Comparison of ENCODE assay signal across 11 mouse cellular contexts in genomic region chr3:100703847-100704644, GRCm38 (mm10). TPM values are rescaled to one million over a fixed set of nuclear protein-coding genes. Genes with fewer than 3 reads are reported as not detected.
DNase-seq lines count a peak whose midpoint lies in the region; ATAC-seq lines count a peak whose summit lies in the region.
"Had no signal": no experiment of that assay in that cellular context is flagged by ENCODE, and none has a peak within 500 bp of the region (broad histone marks: within the 10 kb centered on the region; RNA-seq: fewer than 3 reads in every experiment).

No protein-coding gene starts in this region.

- 74% methylated on average over 22 of the region's 22 CpGs for WGBS in heart, embryonic 13.5 days
- WGBS in heart, embryonic 11.5 days (ENCODE audit: insufficient replicate concordance) = 70% methylated on average over 22 of the region's 22 CpGs

- no peaks in the 10 kb centered on the region for H3K27me3 ChIP-seq in heart, embryonic 13.5 days (replicated peaks)
- no peaks in the 10 kb centered on the region for H3K27me3 ChIP-seq in heart, embryonic 11.5 days (ENCODE audit: control insufficient read depth, insufficient read depth, low read length)
- H3K27me3 ChIP-seq: limb, embryonic 13.5 days had no signal

- H3K4me3 ChIP-seq in heart, embryonic 13.5 days = no peak overlapping the region
- H3K4me3 ChIP-seq in heart, embryonic 11.5 days (ENCODE audit: low read depth, low read length) = no peak overlapping the region
- H3K4me3 ChIP-seq: embryonic facial prominence, embryonic 10.5 days; limb, embryonic 13.5 days had no signal

- peak overlapping the region; percentile 81; the same call in 1 of the 2 replicates for H3K27ac ChIP-seq in heart, embryonic 13.5 days (replicated peaks)
- H3K27ac ChIP-seq in heart, embryonic 11.5 days (ENCODE audit: low read depth, low read length) = no peak overlapping the region
- H3K27ac ChIP-seq: embryonic facial prominence, embryonic 10.5 days; limb, embryonic 13.5 days had no signal

- DNase-seq in urinary bladder, postnatal 14 days (ENCODE audit: low spot score) = peak; percentile 23
- DNase-seq in urinary bladder, postnatal 4 days (ENCODE audit: low spot score in 2 of 2) = no peak
- peak; percentile 63 for DNase-seq in kidney, postnatal 14 days
- DNase-seq in right cerebral cortex, postnatal 4 days = no peak
- DNase-seq in cerebellum, adult 8-10 months = no peak
- DNase-seq in gastrocnemius, postnatal 25 days = no peak
- DNase-seq: cerebellum, adult 11-12 months had no signal

- H3K4me2 ChIP-seq in heart, embryonic 13.5 days = no peak overlapping the region
- no peak overlapping the region for H3K4me2 ChIP-seq in heart, embryonic 11.5 days

- no peak for ATAC-seq in heart, embryonic 13.5 days (ENCODE audit: extremely low read depth, insufficient number of reproducible peaks, low FRiP score, low TSS enrichment)
- ATAC-seq in heart, embryonic 11.5 days (replicated peaks; ENCODE audit: insufficient number of reproducible peaks, low FRiP score, low TSS enrichment) = no peak

- H3K9ac ChIP-seq in heart, embryonic 13.5 days = 0 out of 2 replicates have a peak overlapping the region, but pooled peaks have one; percentile 7
- no peak overlapping the region for H3K9ac ChIP-seq in heart, embryonic 11.5 days (ENCODE audit: low read depth, low read length)
- H3K9ac ChIP-seq: limb, embryonic 13.5 days had no signal

- H3K4me1 ChIP-seq in heart, embryonic 13.5 days = peaks cover 56% of the 10 kb centered on the region
- H3K4me1 ChIP-seq in heart, embryonic 11.5 days (ENCODE audit: control insufficient read depth, insufficient read depth, low read length) = peaks cover 32% of the 10 kb centered on the region

- H3K36me3 ChIP-seq in heart, embryonic 13.5 days = no peaks in the 10 kb centered on the region
- H3K36me3 ChIP-seq in heart, embryonic 11.5 days (ENCODE audit: control insufficient read depth, insufficient read depth, low read length) = no peaks in the 10 kb centered on the region
- H3K36me3 ChIP-seq: embryonic facial prominence, embryonic 10.5 days; limb, embryonic 13.5 days had no signal

- no peaks in the 10 kb centered on the region for H3K9me3 ChIP-seq in heart, embryonic 13.5 days
- no peaks in the 10 kb centered on the region for H3K9me3 ChIP-seq in heart, embryonic 11.5 days (replicated peaks; ENCODE audit: control insufficient read depth, low read length)
- H3K9me3 ChIP-seq: embryonic facial prominence, embryonic 10.5 days; limb, embryonic 13.5 days had no signal

RNA-seq across cellular contexts. Expression of gene Man1a2, which starts 18.7 kb away (rescaled TPM):
- 46.7 and 54.2 TPM in 2 replicates for polyA plus RNA-seq in heart, embryonic 13.5 days (2015; fragmentation: Nextera tagmentation; extraction: Ambion mirVana)
- polyA plus RNA-seq in heart, embryonic 11.5 days (2014; fragmentation: Nextera tagmentation; extraction: Ambion mirVana) = 54.0 and 69.3 TPM in 2 replicates
- 10 to 100 TPM; 19.5 to 21.1 TPM for total RNA-seq in gastrocnemius, postnatal 25 days (2021)

Comparison
In these comparisons a context has a peak if more than half of its experiments do, and no peak if none do; other contexts are left out.
1. DNase-seq: peak in urinary bladder, postnatal 14 days (single experiment) and kidney, postnatal 14 days (single experiment); none in urinary bladder, postnatal 4 days (0 of 2), right cerebral cortex, postnatal 4 days (single experiment), cerebellum, adult 8-10 months (single experiment) and gastrocnemius, postnatal 25 days (single experiment).